Mouse (Mus musculus) MEL (cell line): ENCODE results near the gene Mcm2. TPM values are rescaled to one million over a fixed set of nuclear protein-coding genes. Genes with fewer than 3 reads are reported as not detected.

Source experiments
- DNase-seq: peaks from one replicate; pipeline ENCODE4 v3.0.0; 2011; ENCODE audit warnings: low read depth, low spot score
- H3K27ac ChIP-seq: 2 replicates; pipeline ENCODE4 v1.5.1; 2012; ENCODE audit warnings: low read depth, mild to moderate bottlenecking, control low read depth, low read length, moderate library complexity; ENCODE audit not compliant: control insufficient read depth
- H3K27me3 ChIP-seq, 2 experiments: fragments of 150-350 bp in 1 of 2; sonication (generic) in 1 of 2; 2 replicates each; pipeline ENCODE4 v1.6.1; 2012; ENCODE audit warnings: low read length in 2 of 2, mild to moderate bottlenecking in 2 of 2, improper control_type of control experiment in 1 of 2, moderate library complexity in 1 of 2; ENCODE audit not compliant: insufficient read depth in 2 of 2, control insufficient read depth in 1 of 2
- H3K36me3 ChIP-seq, 2 experiments: 2 replicates each; pipeline ENCODE4 v1.6.1; 2012 to 2014; ENCODE audit warnings: low read length in 2 of 2, improper control_type of control experiment in 1 of 2, inconsistent platforms in 1 of 2, mild to moderate bottlenecking in 1 of 2; ENCODE audit not compliant: insufficient read depth in 2 of 2, control insufficient read depth in 1 of 2
- H3K4me1 ChIP-seq, 2 experiments: fragments of 150-350 bp in 1 of 2; sonication (generic) in 1 of 2; 2 replicates each; pipeline ENCODE4 v1.6.1; 2012; ENCODE audit warnings: low read length in 2 of 2, improper control_type of control experiment in 1 of 2, mild to moderate bottlenecking in 1 of 2; ENCODE audit not compliant: insufficient read depth in 2 of 2, control insufficient read depth in 1 of 2
- H3K4me3 ChIP-seq, 2 experiments: fragments of 150-350 bp in 1 of 2; sonication (generic) in 1 of 2; 2 replicates each; pipeline ENCODE4 v1.5.1; 2012; ENCODE audit warnings: low read depth in 2 of 2, low read length in 2 of 2, mild to moderate bottlenecking in 2 of 2, moderate library complexity in 2 of 2, control low read depth in 1 of 2, improper control_type of control experiment in 1 of 2; ENCODE audit not compliant: control insufficient read depth in 1 of 2, insufficient read depth in 1 of 2
- H3K79me2 ChIP-seq: 2 replicates; pipeline ENCODE4 v1.6.1; 2012; ENCODE audit warnings: mild to moderate bottlenecking, low read length, moderate library complexity; ENCODE audit not compliant: control insufficient read depth, poor library complexity, insufficient read depth
- H3K9ac ChIP-seq: 2 replicates; pipeline ENCODE4 v1.6.1; 2012; ENCODE audit warnings: low read depth, mild to moderate bottlenecking, control low read depth, low read length, moderate library complexity; ENCODE audit not compliant: control insufficient read depth, poor library complexity, severe bottlenecking
- H3K9me3 ChIP-seq: fragments of 150-350 bp; sonication (generic); replicated peaks from 2 replicates; pipeline ENCODE4 v1.6.1; 2012; ENCODE audit warnings: mild to moderate bottlenecking, low read length, improper control_type of control experiment, moderate library complexity; ENCODE audit not compliant: insufficient read depth
- BHLHE40 ChIP-seq: IDR thresholded peaks from 2 replicates; pipeline ENCODE4 v1.6.1; 2012; ENCODE audit warnings: low read depth, mild to moderate bottlenecking, inconsistent platforms, low read length, improper control_type of control experiment, borderline replicate concordance
- CHD1 ChIP-seq: IDR thresholded peaks from 2 replicates; pipeline ENCODE4 v1.6.1; 2012; ENCODE audit warnings: low read depth, mild to moderate bottlenecking, inconsistent platforms, low read length, improper control_type of control experiment
- CHD2 ChIP-seq: IDR thresholded peaks from 2 replicates; pipeline ENCODE4 v1.6.1; 2011; ENCODE audit warnings: low read length, improper control_type of control experiment
- E2F4 ChIP-seq: IDR thresholded peaks from 2 replicates; pipeline ENCODE4 v1.6.1; 2011; ENCODE audit warnings: low read depth, low read length, improper control_type of control experiment, borderline replicate concordance
- ETS1 ChIP-seq: IDR thresholded peaks from 2 replicates; pipeline ENCODE4 v1.6.1; 2012; ENCODE audit warnings: low read depth, mild to moderate bottlenecking, inconsistent platforms, low read length, improper control_type of control experiment, moderate library complexity
- JUND ChIP-seq: IDR thresholded peaks from 2 replicates; pipeline ENCODE4 v1.6.1; 2011; ENCODE audit warnings: low read depth, mild to moderate bottlenecking, improper control_type of control experiment, low read length
- MAX ChIP-seq: IDR thresholded peaks from 2 replicates; pipeline ENCODE4 v1.6.1; 2011; ENCODE audit warnings: low read length, improper control_type of control experiment
- MXI1 ChIP-seq: IDR thresholded peaks from 2 replicates; pipeline ENCODE4 v1.6.1; 2011; ENCODE audit warnings: mild to moderate bottlenecking, low read depth, low read length, improper control_type of control experiment
- MYC ChIP-seq: IDR thresholded peaks from 2 replicates; pipeline ENCODE4 v1.6.1; 2011; ENCODE audit warnings: low read depth, mild to moderate bottlenecking, low read length, improper control_type of control experiment, moderate library complexity
- NELFE ChIP-seq: IDR thresholded peaks from 2 replicates; pipeline ENCODE4 v1.6.1; 2011; ENCODE audit warnings: low read depth, low read length, improper control_type of control experiment
- NRF1 ChIP-seq: IDR thresholded peaks from 2 replicates; pipeline ENCODE4 v1.6.1; 2014; ENCODE audit warnings: low read depth, mild to moderate bottlenecking, inconsistent platforms, low read length, improper control_type of control experiment, moderate library complexity; ENCODE audit not compliant: poor library complexity, insufficient read depth, severe bottlenecking
- POLR2A ChIP-seq, 2 experiments: IDR thresholded peaks; 2 replicates each; pipeline ENCODE4 v1.6.1; 2011 to 2012; ENCODE audit warnings: low read length in 2 of 2, mild to moderate bottlenecking in 2 of 2, control low read depth in 1 of 2, improper control_type of control experiment in 1 of 2, low read depth in 1 of 2, moderate library complexity in 1 of 2; ENCODE audit not compliant: control insufficient read depth in 1 of 2, insufficient read depth in 1 of 2, poor library complexity in 1 of 2
- POLR2AphosphoS2 ChIP-seq: IDR thresholded peaks from 2 replicates; pipeline ENCODE4 v1.6.1; 2011; ENCODE audit warnings: low read length, improper control_type of control experiment
- RAD21 ChIP-seq: IDR thresholded peaks from 2 replicates; pipeline ENCODE4 v1.6.1; 2011; ENCODE audit warnings: mild to moderate bottlenecking, low read depth, low read length, improper control_type of control experiment
- SIN3A ChIP-seq: IDR thresholded peaks from 2 replicates; pipeline ENCODE4 v1.6.1; 2012; ENCODE audit warnings: low read length, improper control_type of control experiment, inconsistent platforms
- SMC3 ChIP-seq: IDR thresholded peaks from 2 replicates; pipeline ENCODE4 v1.6.1; 2011; ENCODE audit warnings: low read depth, low read length, improper control_type of control experiment
- TBP ChIP-seq: IDR thresholded peaks from 2 replicates; pipeline ENCODE4 v1.8.0; 2011; ENCODE audit warnings: low read depth, low read length, improper control_type of control experiment
- UBTF ChIP-seq: IDR thresholded peaks from 2 replicates; pipeline ENCODE4 v1.6.1; 2012; ENCODE audit warnings: low read depth, mild to moderate bottlenecking, inconsistent platforms, low read length, improper control_type of control experiment, moderate library complexity, borderline replicate concordance; ENCODE audit not compliant: insufficient read depth
- USF1 ChIP-seq: IDR thresholded peaks from 2 replicates; pipeline ENCODE4 v1.6.1; 2014; ENCODE audit warnings: low read depth, mild to moderate bottlenecking, inconsistent platforms, low read length, improper control_type of control experiment, moderate library complexity
- USF2 ChIP-seq, 2 experiments: IDR thresholded peaks; 2 replicates each; pipeline ENCODE4 v1.6.1; 2011 to 2012; ENCODE audit warnings: improper control_type of control experiment in 2 of 2, low read length in 2 of 2, borderline replicate concordance in 1 of 2, inconsistent platforms in 1 of 2, low read depth in 1 of 2, mild to moderate bottlenecking in 1 of 2; ENCODE audit not compliant: insufficient read depth in 1 of 2
- ZC3H11A ChIP-seq: IDR thresholded peaks from 2 replicates; pipeline ENCODE4 v1.6.1; 2012; ENCODE audit warnings: low read depth, mild to moderate bottlenecking, inconsistent platforms, low read length, improper control_type of control experiment
- ZMIZ1 ChIP-seq: IDR thresholded peaks from 2 replicates; pipeline ENCODE4 v1.6.1; 2012; ENCODE audit warnings: low read depth, mild to moderate bottlenecking, inconsistent platforms, low read length, improper control_type of control experiment, moderate library complexity
- polyA plus RNA-seq, 2 experiments: library from polyadenylated mRNA; stranded (reverse) in 1 of 2; unstranded in 1 of 2; fragments of >175 nt in 1 of 2; fragments of >200 nt in 1 of 2; gene quantifications; 2 replicates each; pipeline versions ENCODE4 v1.2.1 to v1.2.4; 2012; ENCODE audit warnings: low replicate concordance in 2 of 2, low read depth in 1 of 2; ENCODE audit not compliant: insufficient read length in 2 of 2, insufficient read depth in 1 of 2, missing spikeins in 1 of 2
- total RNA-seq: library from RNA; depleted of rRNA; stranded (reverse); fragments of 300-350 nt; gene quantifications from 2 replicates; pipeline ENCODE4 v1.2.3, GENCODE M21; 2012

The Mcm2 gene
- total and polyA plus RNA-seq, 3 experiments = 110 to 268 (median 242) TPM

GRCm38 (mm10) chr6:88898534-88899048 lies at the start of gene Mcm2 (continued):
- TF ChIP-seq POLR2A (IDR thresholded peaks at IDR 0.05; ENCODE audit: control insufficient read depth in 1 of 2, insufficient read depth in 1 of 2, low read depth in 1 of 2, low read length in 2 of 2, poor library complexity in 1 of 2) = peak; percentile 77 to 88; a peak in 3 of 4 replicates
- 0 out of 2 replicates have a peak, but pooled peaks have one; percentile 50 for TF ChIP-seq MYC
- TF ChIP-seq, all 39 proteins: peak for 13

- TF ChIP-seq ZC3H11A (no peak), ZMIZ1 (no peak), CHD2 (no peak), E2F4 (no peak)
- H3K4me3 ChIP-seq = no peak overlapping the region
- H3K9me3 ChIP-seq = no peaks in the 10 kb centered on the region
- peaks cover 1 to 3% of the 10 kb centered on the region in 2 experiments; a peak in 2 of 4 replicates for H3K27me3 ChIP-seq
- H3K36me3 ChIP-seq = no peaks in the 10 kb centered on the region
- H3K9ac ChIP-seq = no peak overlapping the region
- no peak overlapping the region for H3K27ac ChIP-seq
- no peak for DNase-seq
- H3K4me1 ChIP-seq = no peaks in the 10 kb centered on the region; a peak in 1 of 4 replicates
- H3K79me2 ChIP-seq = no peaks in the 10 kb centered on the region
These were observed 49.2 kb upstream of the Mcm2 start for GRCm38 (mm10) chr6:88947771-88948170.

- Histone ChIP-seq H3K36me3 (no peaks in the 10 kb centered on the region), H3K27ac (no peak overlapping the region), H3K79me2 (no peaks in the 10 kb centered on the region), H3K4me1 (no peaks in the 10 kb centered on the region; a peak in 1 of 4 replicates), H3K9ac (no peak overlapping the region), H3K9me3 (no peaks in the 10 kb centered on the region), H3K4me3 (no peak overlapping the region), H3K27me3 (peaks cover 0 to 1% of the 10 kb centered on the region in 2 experiments; a peak in 1 of 4 replicates)
- DNase-seq = no peak
- no peak for TF ChIP-seq SIN3A
- no peak for TF ChIP-seq BHLHE40
- TF ChIP-seq MAX = no peak
- no peak for TF ChIP-seq UBTF
- TF ChIP-seq RAD21 = no peak
- TF ChIP-seq MYC = no peak
- no peak for TF ChIP-seq NELFE
- no peak for TF ChIP-seq NRF1
- TF ChIP-seq USF1 = no peak
- no peak for TF ChIP-seq MXI1
- no peak for TF ChIP-seq POLR2AphosphoS2
- TF ChIP-seq ETS1 = no peak
- TF ChIP-seq CHD1 = no peak
- no peak for TF ChIP-seq USF2 (IDR thresholded peaks at IDR 0.05; ENCODE audit: borderline replicate concordance in 1 of 2, insufficient read depth in 1 of 2, low read depth in 1 of 2, low read length in 2 of 2)
- TF ChIP-seq SMC3 = no peak
- TF ChIP-seq TBP = no peak
- no peak for TF ChIP-seq JUND
These were observed 47.9 kb upstream of the Mcm2 start for GRCm38 (mm10) chr6:88946442-88946841.
